Mouse (Mus musculus): ENCODE measurements at regions not wholly inside any gene's neighbourhood (a gene's known extent, or its start where the extent isn't known, plus 50 kb on each side); places are given as distances from the start of the nearest gene placed in this dataset.

DNA sequence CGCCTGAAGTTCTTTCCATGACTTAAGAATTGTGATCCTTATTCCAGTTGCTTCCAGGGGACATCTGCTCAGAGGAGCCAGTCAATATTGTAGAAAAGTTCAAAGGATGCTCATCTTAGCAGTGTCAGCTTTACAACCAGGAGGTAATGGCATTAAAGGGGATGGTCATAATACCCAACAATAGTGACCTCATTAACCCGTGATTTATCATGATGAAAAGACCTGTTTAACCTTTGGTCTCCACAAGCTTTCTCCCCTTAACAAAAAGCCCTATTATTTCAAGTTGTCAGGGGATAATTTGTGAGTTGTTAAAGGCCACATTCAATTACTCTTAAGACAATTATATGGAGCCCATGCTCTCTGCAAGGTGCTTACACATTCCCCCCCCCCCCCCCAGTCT is 54.3 kb upstream of the Htatip2 start:
- intact Hi-C loops (cut with DNase I), result no loop called here
- DNase-seq, result no peak

DNA sequence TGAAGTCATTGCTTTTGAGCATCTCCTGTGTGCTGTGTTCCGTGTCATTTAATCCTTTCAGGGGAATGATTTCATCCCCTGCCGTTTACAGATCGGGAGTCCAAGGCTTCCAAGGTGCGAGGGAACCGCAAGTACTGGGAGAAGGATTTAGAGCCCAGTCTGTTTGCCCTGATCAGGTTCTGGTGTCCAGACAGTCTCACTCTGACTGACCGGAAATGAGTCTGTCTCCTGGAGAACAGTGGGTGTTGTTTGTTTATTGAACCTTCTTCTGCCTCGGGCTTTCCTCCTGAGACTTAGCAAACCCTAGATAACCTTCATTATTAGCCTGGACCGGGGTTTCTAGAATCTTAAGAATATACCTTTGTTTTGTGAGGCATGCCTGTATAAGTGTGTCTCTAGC is 58.2 kb upstream of the Htatip2 start:
- DNase-seq, result no peak
- intact Hi-C loops (cut with DNase I), result no loop called here

DNA sequence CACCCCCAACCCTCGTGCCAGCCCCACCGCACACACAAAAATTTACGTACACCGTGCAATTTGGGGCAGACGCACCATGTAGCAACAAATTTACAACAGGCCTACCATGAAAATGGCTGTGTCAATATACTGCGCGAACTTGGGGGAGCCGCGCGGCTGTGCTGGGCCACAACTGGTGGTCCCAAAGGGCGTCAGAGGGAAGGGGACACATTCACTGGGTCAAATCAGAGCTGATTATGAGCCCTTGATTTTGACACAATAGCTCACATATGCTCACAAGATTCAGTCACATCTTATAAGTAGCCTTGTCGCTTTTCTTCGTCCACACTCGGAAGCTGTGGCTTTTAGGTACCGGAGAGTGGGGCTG is 58.9 kb upstream of the Htatip2 start:
- no peak for DNase-seq
- intact Hi-C loops (cut with DNase I), result no loop called here

DNA sequence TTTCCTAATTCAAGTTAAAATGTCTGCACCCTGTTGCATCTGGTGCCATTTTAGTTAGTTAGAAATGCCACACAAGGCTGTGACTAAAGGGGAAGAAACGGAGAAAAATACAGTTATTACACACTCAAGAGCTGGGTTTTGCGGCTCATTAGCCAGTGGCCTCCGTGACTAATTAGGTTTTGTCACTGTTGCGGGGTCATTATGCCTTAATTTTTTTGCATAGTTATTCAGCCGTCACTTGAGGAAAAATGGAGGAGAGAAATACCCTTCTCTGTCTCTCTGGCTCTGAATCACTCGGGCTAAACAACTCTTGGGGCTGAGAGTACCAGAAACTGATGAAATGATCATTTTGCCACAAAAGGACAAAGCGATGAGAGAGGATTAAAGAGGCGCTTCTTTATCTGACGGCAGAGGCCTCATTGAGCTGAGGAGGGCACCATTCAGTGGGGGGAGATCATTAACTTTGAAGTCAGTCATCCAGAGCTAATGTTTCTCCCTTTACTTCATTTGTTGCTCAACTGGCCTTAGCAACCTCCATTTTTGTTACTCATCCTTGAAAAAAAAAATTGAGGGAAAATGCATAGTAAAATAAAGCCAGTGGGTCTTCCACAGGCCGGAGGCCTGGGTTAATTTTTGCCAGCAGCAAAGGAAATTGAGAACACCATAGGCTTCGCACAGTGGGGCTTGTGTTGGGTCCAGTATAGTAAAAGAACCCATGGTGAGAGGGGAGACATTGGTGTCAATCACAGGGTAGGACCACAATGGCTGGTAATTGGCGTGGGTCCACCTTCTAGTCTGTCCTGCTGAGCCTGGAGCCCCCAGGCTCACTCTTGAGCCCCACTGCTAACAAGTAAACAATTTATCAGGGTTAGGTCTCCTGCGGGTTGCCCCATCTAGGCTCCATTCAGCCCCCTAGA is 59.5 kb upstream of the Htatip2 start:
- intact Hi-C loops (cut with DNase I), result no loop called here
- peak; percentile 39 for DNase-seq

DNA sequence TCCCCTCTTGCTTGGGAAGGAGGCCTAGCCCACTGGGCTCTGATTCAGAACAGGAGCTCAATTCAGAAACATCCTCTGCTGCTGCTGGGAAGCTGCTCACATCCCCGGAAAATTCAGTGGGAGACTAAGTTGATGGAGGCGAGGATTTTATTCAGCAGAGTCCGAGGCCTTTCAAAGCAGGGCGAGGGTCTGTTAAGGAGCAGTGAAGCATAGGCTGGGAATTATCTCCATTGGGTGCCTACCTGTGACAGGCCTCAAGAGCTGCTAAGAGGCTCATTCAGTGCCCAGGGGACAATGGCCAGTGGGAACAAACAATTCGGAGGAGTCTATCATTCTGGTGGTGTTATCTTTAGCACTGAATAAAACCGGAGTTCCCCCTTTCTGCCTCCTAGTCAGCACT is 59.6 kb upstream of the Dbx1 start:
- DNase-seq, result no peak
- intact Hi-C loops (cut with DNase I), result no loop called here

DNA sequence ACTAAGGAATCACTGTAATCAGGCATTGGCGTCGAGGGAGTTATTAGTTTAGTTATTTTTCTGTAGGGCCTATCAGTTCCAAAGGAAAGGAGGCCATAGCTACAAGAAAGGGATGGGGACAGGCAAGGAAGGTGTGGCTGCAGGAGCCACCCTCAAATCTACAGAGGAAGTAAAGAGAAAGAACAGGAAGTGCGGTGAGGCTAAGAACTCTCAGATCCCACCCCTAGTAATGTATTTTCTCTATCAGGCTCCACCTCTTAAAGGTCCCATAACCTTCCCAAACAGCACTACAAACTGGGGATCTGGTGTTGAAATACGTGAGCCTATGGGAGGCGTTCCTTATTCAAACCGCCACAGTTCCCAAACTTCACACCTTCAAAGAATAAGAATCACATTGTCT is 52.9 kb upstream of the Dbx1 start:
- intact Hi-C loops (cut with DNase I), result no loop called here

DNA sequence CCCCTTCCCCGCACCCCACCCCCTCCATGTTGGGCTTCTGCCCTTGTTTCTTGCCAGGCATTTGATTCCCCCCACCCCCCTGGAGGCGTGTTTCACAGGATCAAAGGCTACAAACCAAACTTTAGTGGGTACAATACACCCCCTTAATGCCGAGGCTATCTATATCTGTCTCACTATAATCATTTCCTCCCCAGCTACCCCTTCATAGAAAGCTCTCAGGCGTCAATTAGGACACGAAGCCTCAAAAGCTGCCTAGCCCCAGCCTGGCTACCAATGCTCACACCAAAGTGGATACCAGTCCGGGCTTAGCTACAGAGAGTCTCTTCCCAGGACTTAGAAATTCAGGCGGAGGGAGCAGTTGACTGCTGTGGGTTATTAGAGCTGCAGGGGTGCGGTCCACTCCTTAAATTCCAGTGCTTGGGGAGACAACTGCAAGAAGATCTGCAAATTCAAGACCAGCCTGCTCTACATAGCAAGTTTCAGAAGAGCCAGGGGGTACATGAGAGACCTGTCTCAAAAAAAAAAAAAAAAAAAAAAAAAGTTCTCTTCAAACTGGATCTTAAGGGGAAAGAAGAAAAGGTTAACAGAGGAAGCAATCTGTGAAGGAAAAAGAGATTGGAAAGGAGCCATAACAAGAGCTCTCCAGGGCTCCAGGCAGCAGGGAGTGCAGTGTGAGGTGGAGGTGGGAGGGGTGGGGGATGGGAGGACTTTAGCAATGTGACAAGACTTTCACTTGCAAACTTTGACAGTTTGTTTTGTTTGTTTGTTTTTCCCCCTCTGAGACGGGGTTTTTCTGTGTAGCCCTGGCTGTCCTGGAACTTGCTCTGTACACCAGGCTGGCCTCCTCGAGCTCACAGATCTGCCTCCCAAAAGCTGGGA is 52.1 kb upstream of the Dbx1 start:
- intact Hi-C loops (cut with DNase I), result no loop called here
- no peak for DNase-seq

More for the DNA sequence above, 52.9 kb upstream of the Dbx1 start:
- DNase-seq, result no peak

DNA sequence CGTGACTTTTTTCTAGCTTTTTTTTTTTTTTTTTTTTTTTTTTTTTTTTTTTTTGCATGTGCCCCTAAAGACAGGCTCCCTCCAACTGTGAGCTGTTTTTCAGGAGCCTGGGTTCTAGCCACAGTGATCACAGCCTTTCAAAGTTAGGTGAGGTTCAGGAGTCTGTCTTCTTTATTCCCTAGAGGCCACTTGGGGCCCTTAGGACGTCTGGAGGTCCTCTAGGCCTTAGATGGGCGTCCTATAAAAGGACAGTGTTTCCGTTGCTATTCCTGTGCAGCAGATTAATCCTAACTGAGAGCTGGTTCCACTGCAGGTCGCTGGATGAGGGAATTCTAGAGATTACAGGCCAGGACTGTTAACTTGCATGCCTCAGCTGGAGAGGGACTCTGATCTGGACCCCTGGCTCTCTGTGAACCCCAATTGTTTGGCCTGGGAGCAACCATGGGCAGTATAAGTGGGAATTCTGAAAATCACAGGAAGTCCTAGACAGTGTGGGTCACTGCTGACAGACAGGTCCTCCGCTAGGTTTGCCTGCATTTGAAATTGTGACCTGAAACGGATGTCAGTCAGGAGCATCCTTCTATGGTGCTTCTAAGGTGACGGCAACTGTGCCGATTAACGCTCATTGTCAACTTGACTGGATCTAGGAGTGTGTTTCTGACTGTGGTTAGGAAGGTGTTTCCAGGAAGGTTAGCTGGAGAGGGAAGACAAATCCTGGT is 51.2 kb upstream of the Dbx1 start:
- intact Hi-C loops (cut with DNase I), result no loop called here
- no peak for DNase-seq

DNA sequence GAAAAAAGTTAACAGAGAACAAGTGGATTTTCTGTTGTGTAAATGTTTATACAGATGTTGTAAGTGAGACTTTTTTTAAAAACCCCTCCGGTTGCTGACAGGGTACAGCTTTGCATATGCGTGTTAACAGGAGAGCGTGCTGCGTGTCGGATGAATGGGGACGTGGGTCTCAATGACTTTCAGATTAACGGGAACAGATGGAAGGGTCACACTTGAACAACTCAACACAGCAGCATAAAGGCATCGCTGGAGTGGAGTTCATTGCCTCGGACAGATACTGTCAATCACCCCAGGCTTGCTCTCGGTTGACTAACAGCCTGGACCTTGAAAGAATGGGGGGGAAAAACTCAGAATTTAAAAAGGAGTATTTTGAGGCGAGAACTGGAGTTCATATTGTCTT is 50.3 kb upstream of the Dbx1 start:
- DNase-seq, result no peak
- intact Hi-C loops (cut with DNase I), result no loop called here

Measured in left cerebral cortex, postnatal 4 days (tissue).